Mouse (Mus musculus) neural tube, embryonic 12.5 days (tissue): Measurements from ENCODE around the gene Wfdc16. TPM values are rescaled to one million over a fixed set of nuclear protein-coding genes. Genes with fewer than 3 reads are reported as not detected.

Experiments used
- ATAC-seq: fragments of 200-750 bp; cut with Nextera tagmentation; 2 replicates; pipeline ENCODE4 v1.8.0; 2017; ENCODE audit warnings: low read depth, mild to moderate bottlenecking, moderate TSS enrichment, moderate library complexity; ENCODE audit not compliant: low FRiP score
- H3K27ac ChIP-seq: fragments of 300-500 bp; sonication (generic); 2 replicates; pipeline ENCODE4 v1.5.1; 2016
- H3K27me3 ChIP-seq: fragments of 300-500 bp; sonication (generic); replicated peaks from 2 replicates; pipeline ENCODE4 v1.6.1; 2016; ENCODE audit warnings: mild to moderate bottlenecking
- H3K36me3 ChIP-seq: fragments of 300-500 bp; sonication (generic); 2 replicates; pipeline ENCODE4 v1.6.1; 2016; ENCODE audit warnings: mild to moderate bottlenecking
- H3K4me1 ChIP-seq: fragments of 300-500 bp; sonication (generic); 2 replicates; pipeline ENCODE4 v1.6.1; 2016
- H3K4me2 ChIP-seq: fragments of 300-500 bp; sonication (generic); replicated peaks from 2 replicates; pipeline ENCODE4 v1.6.1; 2016; ENCODE audit warnings: mild to moderate bottlenecking
- H3K4me3 ChIP-seq: fragments of 300-500 bp; sonication (generic); 2 replicates; pipeline ENCODE4 v1.5.1; 2016
- H3K9ac ChIP-seq: fragments of 300-500 bp; sonication (generic); 2 replicates; pipeline ENCODE4 v1.6.1; 2016; ENCODE audit warnings: mild to moderate bottlenecking
- H3K9me3 ChIP-seq: fragments of 300-500 bp; sonication (generic); 2 replicates; pipeline ENCODE4 v1.6.1; 2016; ENCODE audit warnings: mild to moderate bottlenecking
- WGBS: fragments of 180-500 bp; shearing (Covaris S2); methylation state at CpG from one replicate; pipeline ENCODE4 v1.1.7; 2016; 5-methylcytosine and 5-hydroxymethylcytosine counted together
- polyA plus RNA-seq: library from polyadenylated mRNA; unstranded; fragments of >200 nt; fragmentation: Nextera tagmentation; extraction: Ambion mirVana; gene quantifications from 2 replicates; pipeline ENCODE4 v1.2.1, GENCODE M21; 2016

Gene Wfdc16
- polyA plus RNA-seq, result not detected in 2 replicates

- ATAC-seq, result no peak
- WGBS, result 85% methylated on average over 3 of the region's 3 CpGs
- Histone ChIP-seq H3K9ac (no peak within 1 kb of the TSS), H3K36me3 (no peaks in the 10 kb centered on the region), H3K4me3 (no peak within 1 kb of the TSS), H3K27me3 (no peaks in the 10 kb centered on the region), H3K4me1 (no peaks in the 10 kb centered on the region), H3K4me2 (no peak within 1 kb of the TSS), H3K27ac (no peak within 1 kb of the TSS), H3K9me3 (no peaks in the 10 kb centered on the region)
Measured at GRCm38 (mm10) chr2:164638696-164639095, at the start of gene Wfdc16. TSS of gene Wfdc16 (minus strand) at chr2:164638796.

- no peak within 1 kb of the TSS for H3K9ac ChIP-seq
- no peak within 1 kb of the TSS for H3K27ac ChIP-seq
- no peak for ATAC-seq
- H3K4me1 ChIP-seq, result no peaks in the 10 kb centered on the region
- H3K9me3 ChIP-seq, result no peaks in the 10 kb centered on the region
- 65% methylated on average over 3 of the region's 3 CpGs for WGBS
- no peak within 1 kb of the TSS for H3K4me3 ChIP-seq
- no peak within 1 kb of the TSS for H3K4me2 ChIP-seq
- H3K36me3 ChIP-seq, result no peaks in the 10 kb centered on the region
- no peaks in the 10 kb centered on the region for H3K27me3 ChIP-seq
Measured at GRCm38 (mm10) chr2:164684807-164685206, 46.2 kb upstream of the Wfdc16 start, which contains the start of gene Wfdc13. TSS of gene Wfdc13 (plus strand) at chr2:164685107.

GRCm38 (mm10) chr2:164679906-164680305, 41.3 kb upstream of the Wfdc16 start:
- WGBS, result 41% methylated on average over 3 of the region's 3 CpGs
- H3K9me3 ChIP-seq, result no peaks in the 10 kb centered on the region
- no peaks in the 10 kb centered on the region for H3K27me3 ChIP-seq
- H3K9ac ChIP-seq, result no peak overlapping the region
- H3K4me2 ChIP-seq, result no peak overlapping the region
- H3K4me3 ChIP-seq, result no peak overlapping the region
- H3K36me3 ChIP-seq, result no peaks in the 10 kb centered on the region
- no peak for ATAC-seq
- H3K27ac ChIP-seq, result no peak overlapping the region
- no peaks in the 10 kb centered on the region for H3K4me1 ChIP-seq

- H3K9ac ChIP-seq, result no peak overlapping the region
Measured at GRCm38 (mm10) chr2:164678848-164679625, 40.4 kb upstream of the Wfdc16 start.

GRCm38 (mm10) chr2:164676916-164677685, 38.5 kb upstream of the Wfdc16 start:
- Histone ChIP-seq H3K27ac (no peak overlapping the region), H3K4me2 (no peak overlapping the region), H3K27me3 (no peaks in the 10 kb centered on the region), H3K36me3 (no peaks in the 10 kb centered on the region), H3K9me3 (no peaks in the 10 kb centered on the region), H3K9ac (no peak overlapping the region), H3K4me3 (no peak overlapping the region), H3K4me1 (no peaks in the 10 kb centered on the region)
- 86% methylated on average over 16 of the region's 16 CpGs for WGBS
- ATAC-seq, result no peak

More at GRCm38 (mm10) chr2:164678848-164679625, 40.4 kb upstream of the Wfdc16 start:
- no peaks in the 10 kb centered on the region for H3K36me3 ChIP-seq
- peak overlapping the region; percentile 13; the same call in 1 of the 2 replicates for H3K4me3 ChIP-seq
- H3K4me1 ChIP-seq, result no peaks in the 10 kb centered on the region
- H3K27ac ChIP-seq, result no peak overlapping the region
- no peaks in the 10 kb centered on the region for H3K27me3 ChIP-seq
- 22% methylated on average over 19 of the region's 19 CpGs for WGBS
- ATAC-seq, result peak; percentile 65
- H3K9me3 ChIP-seq, result no peaks in the 10 kb centered on the region
- H3K4me2 ChIP-seq, result peak overlapping the region; percentile 55

GRCm38 (mm10) chr2:164676103-164676502, 37.5 kb upstream of the Wfdc16 start:
- Histone ChIP-seq H3K27ac (no peak overlapping the region), H3K27me3 (no peaks in the 10 kb centered on the region), H3K4me2 (no peak overlapping the region), H3K9me3 (no peaks in the 10 kb centered on the region), H3K9ac (no peak overlapping the region), H3K4me1 (no peaks in the 10 kb centered on the region), H3K4me3 (no peak overlapping the region), H3K36me3 (no peaks in the 10 kb centered on the region)
- no peak for ATAC-seq
- WGBS, result 81% methylated on average over 7 of the region's 7 CpGs

- WGBS, result 86% methylated on average over 7 of the region's 7 CpGs
Measured at GRCm38 (mm10) chr2:164673987-164674386, 35.4 kb upstream of the Wfdc16 start, which contains the start of gene Wfdc11. TSS of gene Wfdc11 (minus strand) at chr2:164674087.

GRCm38 (mm10) chr2:164670938-164671337, 32.3 kb upstream of the Wfdc16 start:
- Histone ChIP-seq H3K9me3 (no peaks in the 10 kb centered on the region), H3K9ac (no peak overlapping the region), H3K27me3 (no peaks in the 10 kb centered on the region), H3K27ac (no peak overlapping the region), H3K4me1 (no peaks in the 10 kb centered on the region), H3K4me2 (no peak overlapping the region), H3K36me3 (no peaks in the 10 kb centered on the region), H3K4me3 (no peak overlapping the region)
- WGBS, result 45% methylated on average over 1 of the region's 1 CpGs
- ATAC-seq, result no peak

More at GRCm38 (mm10) chr2:164673987-164674386, 35.4 kb upstream of the Wfdc16 start, which contains the start of gene Wfdc11:
- Histone ChIP-seq H3K4me2 (no peak within 1 kb of the TSS), H3K4me1 (no peaks in the 10 kb centered on the region), H3K4me3 (no peak within 1 kb of the TSS), H3K27me3 (no peaks in the 10 kb centered on the region), H3K27ac (no peak within 1 kb of the TSS), H3K9me3 (no peaks in the 10 kb centered on the region), H3K36me3 (no peaks in the 10 kb centered on the region), H3K9ac (no peak within 1 kb of the TSS)
- ATAC-seq, result no peak

- Histone ChIP-seq H3K27me3 (no peaks in the 10 kb centered on the region), H3K27ac (no peak overlapping the region), H3K36me3 (no peaks in the 10 kb centered on the region), H3K4me2 (no peak overlapping the region), H3K4me3 (no peak overlapping the region), H3K9ac (no peak overlapping the region), H3K4me1 (no peaks in the 10 kb centered on the region), H3K9me3 (no peaks in the 10 kb centered on the region)
- WGBS, result 86% methylated on average over 5 of the region's 5 CpGs
- no peak for ATAC-seq
Measured at GRCm38 (mm10) chr2:164670261-164670660, 31.7 kb upstream of the Wfdc16 start.

- Histone ChIP-seq H3K27me3 (no peaks in the 10 kb centered on the region), H3K27ac (no peak overlapping the region), H3K4me1 (no peaks in the 10 kb centered on the region), H3K9me3 (no peaks in the 10 kb centered on the region), H3K4me3 (no peak overlapping the region), H3K4me2 (no peak overlapping the region), H3K9ac (no peak overlapping the region), H3K36me3 (no peaks in the 10 kb centered on the region)
- no peak for ATAC-seq
- 89% methylated on average over 7 of the region's 7 CpGs for WGBS
Measured at GRCm38 (mm10) chr2:164664851-164665250, 26.3 kb upstream of the Wfdc16 start.

GRCm38 (mm10) chr2:164656483-164656882, 17.9 kb upstream of the Wfdc16 start, which contains the start of gene Wfdc9:
TSS of gene Wfdc9 (minus strand) at chr2:164656583.
- WGBS, result 85% methylated on average over 9 of the region's 9 CpGs
- Histone ChIP-seq H3K4me2 (no peak within 1 kb of the TSS), H3K4me1 (no peaks in the 10 kb centered on the region), H3K27me3 (no peaks in the 10 kb centered on the region), H3K4me3 (no peak within 1 kb of the TSS), H3K9ac (no peak within 1 kb of the TSS), H3K27ac (no peak within 1 kb of the TSS), H3K9me3 (no peaks in the 10 kb centered on the region), H3K36me3 (no peaks in the 10 kb centered on the region)
- ATAC-seq, result no peak

- H3K4me3 ChIP-seq, result no peak within 1 kb of the TSS
- ATAC-seq, result no peak
- no peak within 1 kb of the TSS for H3K27ac ChIP-seq
- 15% methylated on average over 11 of the region's 11 CpGs for whole genome bisulfite sequencing
- H3K9ac ChIP-seq, result no peak within 1 kb of the TSS
- no peaks in the 10 kb centered on the region for H3K9me3 ChIP-seq
- H3K36me3 ChIP-seq, result no peaks in the 10 kb centered on the region
- no peaks in the 10 kb centered on the region for H3K27me3 ChIP-seq
- no peak within 1 kb of the TSS for H3K4me2 ChIP-seq
- H3K4me1 ChIP-seq, result no peaks in the 10 kb centered on the region
Measured at GRCm38 (mm10) chr2:164655858-164656257, 17.3 kb upstream of the Wfdc16 start, which contains the start of gene Wfdc10. TSS of gene Wfdc10 (plus strand) at chr2:164656046.
